In genomic region chrX:36186036-36186435, GRCm38 (mm10) we compare ENCODE assay signal across 12 mouse cellular contexts. TPM values are rescaled to one million over a fixed set of nuclear protein-coding genes. Genes with fewer than 3 reads are reported as not detected.
"Had no signal": no experiment of that assay in that cellular context is flagged by ENCODE, and none has a peak within 500 bp of the region (broad histone marks: within the 10 kb centered on the region; RNA-seq: fewer than 3 reads in every experiment).

No protein-coding gene starts in this region.

- H3K9me3 ChIP-seq: limb, embryonic 13.5 days; neural tube, embryonic 13.5 days had no signal

- H3K4me1 ChIP-seq: limb, embryonic 13.5 days; neural tube, embryonic 13.5 days had no signal

- H3K4me3 ChIP-seq: limb, embryonic 13.5 days; neural tube, embryonic 13.5 days had no signal

- H3K27ac ChIP-seq: limb, embryonic 13.5 days; liver, embryonic 14.5 days; neural tube, embryonic 13.5 days had no signal

- H3K27me3 ChIP-seq: limb, embryonic 13.5 days; neural tube, embryonic 13.5 days had no signal

- H3K4me2 ChIP-seq: limb, embryonic 13.5 days; neural tube, embryonic 13.5 days had no signal

- H3K36me3 ChIP-seq: limb, embryonic 13.5 days; neural tube, embryonic 13.5 days had no signal

- H3K9ac ChIP-seq: limb, embryonic 13.5 days; liver, embryonic 14.5 days; neural tube, embryonic 13.5 days had no signal

- DNase-seq: kidney, adult 8-10 months; kidney, postnatal 25 days; left cerebral cortex, postnatal 4 days; lung, adult 18-20 months; retina, postnatal 1 day; thymus, postnatal 36 days had no signal

RNA-seq across cellular contexts. Expression of gene Zcchc12, which starts 9.7 kb away (rescaled TPM):
- total RNA-seq: liver, adult 2 months; megakaryocyte-erythroid progenitor cell, adult 5-6 weeks had no signal
- polyA plus RNA-seq: liver, adult 2 months; spleen, adult 2 months had no signal
